Mouse (Mus musculus) forebrain, embryonic 16.5 days (tissue): ENCODE data around the gene Mup15. TPM values are rescaled to one million over a fixed set of nuclear protein-coding genes. Genes with fewer than 3 reads are reported as not detected.
"Not testable (repeated sequence)": the region's sequence is repeated elsewhere in the genome, so short reads cannot be mapped to it uniquely, and the experiment has no call there.

Experiments
- ATAC-seq: fragments of 200-750 bp; cut with Nextera tagmentation; 2 replicates; pipeline ENCODE4 v1.8.0; 2017; ENCODE audit warnings: mild to moderate bottlenecking, moderate library complexity
- H3K27ac ChIP-seq: fragments of 300-500 bp; sonication (generic); 2 replicates; pipeline ENCODE4 v1.5.1; 2014; ENCODE audit warnings: low read length, control low read depth
- H3K27me3 ChIP-seq: fragments of 300-500 bp; sonication (generic); replicated peaks from 2 replicates; pipeline ENCODE4 v1.6.1; 2014; ENCODE audit warnings: low read length; ENCODE audit not compliant: control insufficient read depth, insufficient read depth
- H3K36me3 ChIP-seq: fragments of 300-500 bp; sonication (generic); 2 replicates; pipeline ENCODE4 v1.6.1; 2014; ENCODE audit not compliant: control insufficient read depth, insufficient read depth
- H3K4me1 ChIP-seq: fragments of 300-500 bp; sonication (generic); replicated peaks from 2 replicates; pipeline ENCODE4 v1.6.1; 2014; ENCODE audit warnings: low read length; ENCODE audit not compliant: control insufficient read depth, insufficient read depth
- H3K4me2 ChIP-seq: fragments of 300-500 bp; sonication (generic); 2 replicates; pipeline ENCODE4 v1.6.1; 2014; ENCODE audit warnings: mild to moderate bottlenecking, low read length, control low read depth
- H3K4me3 ChIP-seq: fragments of 300-500 bp; sonication (generic); replicated peaks from 2 replicates; pipeline ENCODE4 v1.5.1; 2014; ENCODE audit warnings: mild to moderate bottlenecking, low read length, control low read depth
- H3K9ac ChIP-seq: fragments of 300-500 bp; sonication (generic); replicated peaks from 2 replicates; pipeline ENCODE4 v1.6.1; 2014; ENCODE audit warnings: low read depth, low read length, control low read depth
- H3K9me3 ChIP-seq: fragments of 300-500 bp; sonication (generic); 2 replicates; pipeline ENCODE4 v1.6.1; 2016; ENCODE audit warnings: low read length; ENCODE audit not compliant: control insufficient read depth
- WGBS: fragments of 180-500 bp; shearing (Covaris S2); extraction: QIAGEN DNeasy Blood & Tissue Kit; methylation state at CpG from one replicate; pipeline ENCODE4 v1.1.7; 2014; 5-methylcytosine and 5-hydroxymethylcytosine counted together
- polyA plus RNA-seq: library from polyadenylated mRNA; unstranded; fragments of >200 nt; fragmentation: Nextera tagmentation; extraction: Ambion mirVana; gene quantifications from 2 replicates; pipeline ENCODE4 v1.2.1, GENCODE M21; 2015

Gene Mup15
- polyA plus RNA-seq, result not detected in 2 replicates

- not testable (repeated sequence) for H3K4me3 ChIP-seq, H3K27ac ChIP-seq, H3K4me1 ChIP-seq, H3K4me2 ChIP-seq, H3K9ac ChIP-seq, H3K9me3 ChIP-seq, H3K36me3 ChIP-seq, ATAC-seq, H3K27me3 ChIP-seq
- no CpG with 5 or more reads among the region's 4 CpGs for WGBS
These were observed at the start of gene Mup15 for GRCm38 (mm10) chr4:61439643-61440042. Gene Mup15 (minus strand): TSS chr4:61439743.

Other genes starting within 250 kb of the Mup15 start
- not detected in 2 replicates for gene Mup13, start 211.5 kb downstream of the Mup15 start, polyA plus RNA-seq
- gene Mup14, start 135.7 kb downstream of the Mup15 start, polyA plus RNA-seq, result not detected in 2 replicates
- gene Mup16, start 79.8 kb upstream of the Mup15 start, polyA plus RNA-seq, result not detected in 2 replicates
- gene Mup17, start 156.1 kb upstream of the Mup15 start, polyA plus RNA-seq, result not detected in 2 replicates
- not detected in 2 replicates for gene Mup18, start 234.4 kb upstream of the Mup15 start, polyA plus RNA-seq